Mouse (Mus musculus) c-Kit-positive CD71-negative TER-119-negative erythroid progenitor cells, embryonic 14.5 days (primary cell): Measurements from ENCODE around the gene Slc5a5.

Experiments used
- DNase-seq: peaks from one replicate; pipeline ENCODE4 v3.0.0-alpha.2; 2013; ENCODE audit warnings: low read depth

Gene Slc5a5

GRCm38 (mm10) chr8:70892022-70892895 lies at the start of gene Slc5a5:
Gene Slc5a5, minus strand, starts transcription at chr8:70892757.
- no peak for DNase-seq

- DNase-seq, result no peak
Observed at GRCm38 (mm10) chr8:70941478-70941877, 48.9 kb upstream of the Slc5a5 start.

- DNase-seq, result no peak
Observed at GRCm38 (mm10) chr8:70937200-70937599, 44.6 kb upstream of the Slc5a5 start.

GRCm38 (mm10) chr8:70934786-70935185 lies 42.2 kb upstream of the Slc5a5 start:
- no peak for DNase-seq

GRCm38 (mm10) chr8:70933036-70933435 lies 40.5 kb upstream of the Slc5a5 start:
- DNase-seq, result no peak

- no peak for DNase-seq
Observed at GRCm38 (mm10) chr8:70931731-70932130, 39.2 kb upstream of the Slc5a5 start.

GRCm38 (mm10) chr8:70928778-70929322 lies 36.3 kb upstream of the Slc5a5 start:
- DNase-seq, result no peak

- DNase-seq, result no peak
Observed at GRCm38 (mm10) chr8:70928096-70928495, 35.5 kb upstream of the Slc5a5 start.

- no peak for DNase-seq
Observed at GRCm38 (mm10) chr8:70926396-70926795, 33.8 kb upstream of the Slc5a5 start.

GRCm38 (mm10) chr8:70925754-70926153 lies 33.2 kb upstream of the Slc5a5 start:
- DNase-seq, result no peak

GRCm38 (mm10) chr8:70924151-70924550 lies 31.6 kb upstream of the Slc5a5 start:
- no peak for DNase-seq

- no peak for DNase-seq
Observed at GRCm38 (mm10) chr8:70920049-70920922, 27.7 kb upstream of the Slc5a5 start.

- DNase-seq, result no peak
Observed at GRCm38 (mm10) chr8:70914704-70915103, 22.1 kb upstream of the Slc5a5 start.

GRCm38 (mm10) chr8:70913523-70913922 lies 21.0 kb upstream of the Slc5a5 start:
- no peak for DNase-seq

GRCm38 (mm10) chr8:70912955-70913354 lies 20.4 kb upstream of the Slc5a5 start:
- no peak for DNase-seq

- no peak for DNase-seq
Observed at GRCm38 (mm10) chr8:70911596-70911995, 19.0 kb upstream of the Slc5a5 start.

GRCm38 (mm10) chr8:70907518-70907917 lies 15.0 kb upstream of the Slc5a5 start:
- no peak for DNase-seq

- DNase-seq, result peak; percentile 64
Observed at GRCm38 (mm10) chr8:70905831-70906736, 13.5 kb upstream of the Slc5a5 start, which contains the start of gene Map1s. Gene Map1s, plus strand, starts transcription at chr8:70905932.

GRCm38 (mm10) chr8:70905463-70905830 lies 12.9 kb upstream of the Slc5a5 start:
- DNase-seq, result no peak

GRCm38 (mm10) chr8:70904532-70904931 lies 12.0 kb upstream of the Slc5a5 start:
- DNase-seq, result no peak

- no peak for DNase-seq
Observed at GRCm38 (mm10) chr8:70903582-70903981, 11.0 kb upstream of the Slc5a5 start.
